Mouse (Mus musculus): ENCODE measurements around the gene Soat2. TPM values are rescaled to one million over a fixed set of nuclear protein-coding genes. Genes with fewer than 3 reads are reported as not detected.

Soat2 gene
- 0.13 TPM for polyA plus RNA-seq (2021)

DNA sequence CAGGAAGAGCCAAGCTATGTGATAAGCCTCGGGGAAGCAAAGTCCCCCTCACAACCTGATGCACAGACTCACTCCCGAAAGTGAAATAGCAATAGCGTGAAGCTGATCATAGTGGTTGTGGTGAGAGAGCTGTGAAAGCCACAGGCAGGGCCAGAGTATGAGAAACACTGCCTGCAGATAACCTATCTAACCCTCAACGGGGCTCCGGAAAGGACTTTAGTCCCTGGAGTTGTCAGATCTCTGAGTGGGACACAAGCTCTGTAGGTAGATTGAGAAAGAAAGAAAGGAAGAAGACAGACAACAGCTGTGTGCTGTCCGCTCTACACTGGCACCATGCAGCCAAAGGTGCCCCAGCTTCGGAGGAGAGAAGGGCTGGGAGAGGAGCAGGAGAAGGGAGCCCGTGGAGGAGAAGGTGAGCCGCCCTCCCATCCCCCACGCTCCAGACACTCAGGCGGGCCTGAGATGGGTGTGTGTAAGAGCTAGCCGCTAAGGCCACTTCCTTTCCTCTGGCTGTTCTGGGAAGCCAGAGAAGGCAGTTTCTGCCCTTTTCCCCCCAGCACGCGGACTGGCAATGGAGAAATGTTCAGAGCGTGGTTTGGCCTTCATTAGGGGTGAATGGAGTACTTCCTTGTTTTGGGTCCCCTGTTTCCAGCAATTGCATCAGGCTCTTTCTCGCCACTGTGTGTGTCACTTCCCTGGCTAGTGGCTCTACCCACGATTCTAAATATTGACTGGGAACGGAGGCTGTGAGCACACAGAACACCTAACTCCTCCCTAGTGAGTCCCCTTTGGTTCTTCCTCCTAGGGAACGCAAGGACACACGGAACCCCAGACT, at the start of gene Soat2:
TSS of gene Soat2 (plus strand) at position 226 of the 835 bp plus-strand sequence.
- ATAC-seq (no peak), DNase-seq (ENCODE audit: low read depth, low spot score) (no peak)
- in situ Hi-C loops (cut with MboI; ENCODE audit: low pct_unique_long_range_greater_than_20kb): no loop called here
- H3K27me3 ChIP-seq: no peaks in the 10 kb centered on the region
- ChIA-PET POLR2A (no interaction called here), CTCF (interaction anchor here (0.8 to 3.4 kb wide), 4 partner anchors 15 to 43 kb away, joined by 3 to 15 read pairs (median 4); no protein-coding TSS in a partner anchor)
- TF ChIP-seq CTCF (IDR thresholded peaks at IDR 0.05): no peak

DNA sequence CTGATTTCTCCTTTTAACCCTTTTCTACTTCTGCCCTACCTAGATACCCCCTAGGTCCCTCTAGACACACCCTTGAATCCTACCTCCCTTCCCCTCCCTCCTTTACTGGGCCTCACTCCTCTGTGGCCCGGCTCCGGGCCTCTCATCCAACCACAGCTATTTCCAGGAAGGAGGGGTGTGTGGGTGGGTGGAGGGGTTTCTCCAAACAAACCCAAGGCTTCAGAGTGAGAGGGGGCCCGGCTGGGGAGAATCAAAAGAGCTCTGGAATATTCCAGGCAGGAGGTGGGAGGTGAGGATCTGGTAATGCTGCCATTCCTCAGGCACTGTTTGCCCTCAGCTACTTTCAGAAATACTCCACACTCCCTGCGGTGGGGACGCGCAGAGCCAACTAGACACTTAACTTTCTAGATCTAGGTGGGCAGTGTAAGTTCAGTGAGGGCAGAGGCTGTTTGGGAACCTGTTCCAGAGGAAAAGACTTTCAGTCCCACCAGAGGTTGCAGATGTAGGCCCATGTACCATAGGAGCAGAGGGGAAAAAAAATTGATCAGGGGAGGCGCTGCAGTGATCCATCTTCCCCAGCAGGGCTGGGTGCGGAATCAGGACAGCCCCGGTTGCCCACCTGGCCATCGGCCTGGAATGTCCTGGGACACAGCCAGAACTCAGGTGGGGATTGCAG, 49.2 kb upstream of the Soat2 start:
- in situ Hi-C loops (cut with MboI; ENCODE audit: low pct_unique_long_range_greater_than_20kb): no loop called here
- TF ChIP-seq CTCF (IDR thresholded peaks at IDR 0.05): no peak
- no peaks in the 10 kb centered on the region for H3K27me3 ChIP-seq
- ChIA-PET POLR2A (interaction anchor here (0.8 to 1.0 kb wide), 2 partner anchors 21 to 25 kb away, joined by 3 read pairs; no protein-coding TSS in a partner anchor), CTCF (interaction anchor here (0.7 to 2.0 kb wide), 12 partner anchors 9 to 117 kb away, joined by 3 to 11 read pairs (median 4); no protein-coding TSS in a partner anchor)
- DNase-seq (ENCODE audit: low read depth, low spot score) (no peak), ATAC-seq (no peak)

DNA sequence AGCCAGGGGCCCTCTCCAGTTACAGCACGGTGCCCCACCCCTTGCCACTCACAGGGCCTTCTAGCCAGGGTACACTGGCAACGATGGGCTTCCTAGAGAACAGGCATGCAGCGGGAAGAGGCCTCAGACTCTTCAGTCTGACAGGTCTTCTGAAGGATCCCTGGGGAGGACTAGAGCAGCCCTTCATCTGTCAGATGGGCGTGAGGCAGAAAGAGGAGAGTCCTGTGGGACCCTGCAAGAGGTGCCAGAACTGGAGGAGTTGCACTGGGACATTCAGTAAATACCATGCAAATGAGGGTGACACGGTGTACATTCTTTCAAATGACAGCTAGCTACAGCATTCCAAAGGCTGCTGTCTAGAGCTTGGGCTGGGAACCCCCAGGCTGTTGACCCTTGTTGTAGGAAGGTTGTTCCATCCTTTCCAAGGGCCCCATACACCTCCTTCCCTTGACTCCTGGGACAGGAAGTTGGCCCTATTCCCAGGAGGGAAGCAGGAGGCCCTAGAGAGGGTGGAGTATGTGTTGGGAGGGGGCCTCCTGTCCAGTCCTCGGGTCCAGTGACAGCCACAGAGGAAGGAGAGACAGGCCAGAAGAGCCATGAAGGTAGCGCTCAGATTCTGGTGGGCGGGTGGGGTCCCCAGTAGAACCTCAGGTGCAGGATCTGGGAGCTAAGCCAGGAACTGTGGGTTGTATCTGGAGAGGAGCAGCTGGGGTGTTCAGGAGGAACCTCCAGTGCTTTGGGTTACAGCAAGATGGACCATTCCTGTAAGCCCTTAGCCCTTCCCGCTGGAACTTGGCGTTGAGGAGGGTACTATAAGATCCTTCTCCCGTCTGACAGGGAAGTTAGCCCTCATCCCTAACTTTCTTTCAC, 48.4 kb upstream of the Soat2 start:
- H3K27me3 ChIP-seq: no peaks in the 10 kb centered on the region
- POLR2A ChIA-PET: no interaction called here
- in situ Hi-C loops (cut with MboI; ENCODE audit: low pct_unique_long_range_greater_than_20kb): no loop called here
- CTCF ChIA-PET: interaction anchor here (0.9 to 2.5 kb wide), 4 partner anchors 10 to 45 kb away, joined by 3 to 11 read pairs (median 8); no protein-coding TSS in a partner anchor
- no peak for TF ChIP-seq CTCF (IDR thresholded peaks at IDR 0.05)
- DNase-seq (ENCODE audit: low read depth, low spot score) (no peak), ATAC-seq (no peak)

DNA sequence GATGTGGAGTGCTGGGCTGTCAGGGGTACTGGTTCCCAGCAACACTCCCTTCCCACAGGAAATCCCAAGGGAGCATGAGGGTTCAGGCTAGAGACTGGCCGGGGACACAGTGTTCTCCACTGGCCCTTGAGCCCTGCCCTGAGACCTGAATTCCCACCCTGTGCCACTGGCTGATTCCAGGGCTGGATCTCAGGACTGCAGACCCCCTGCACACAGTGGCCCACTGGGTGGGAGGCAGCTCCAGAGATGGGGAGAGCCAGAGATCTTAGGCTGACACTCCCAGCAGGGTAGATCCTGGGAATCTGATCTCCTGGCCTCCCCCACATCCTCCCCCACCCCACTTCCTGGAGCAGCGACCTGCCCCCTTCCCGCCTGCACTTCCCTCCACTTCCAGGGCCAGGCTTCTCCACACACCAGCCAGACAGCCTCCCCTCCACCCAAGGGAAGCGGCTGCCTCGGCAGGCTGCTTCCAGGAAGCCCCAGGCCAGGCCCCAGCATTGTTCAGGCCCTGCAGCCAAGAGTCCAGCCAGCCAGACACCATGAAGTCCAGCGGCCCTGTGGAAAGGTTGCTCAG, 47.7 kb upstream of the Soat2 start:
- in situ Hi-C loops (cut with MboI; ENCODE audit: low pct_unique_long_range_greater_than_20kb): no loop called here
- no peaks in the 10 kb centered on the region for H3K27me3 ChIP-seq
- ATAC-seq (no peak), DNase-seq (ENCODE audit: low read depth, low spot score) (no peak)
- ChIA-PET CTCF (interaction anchor here (1.7 to 2.5 kb wide), 2 partner anchors 11 to 44 kb away, joined by 4 to 7 read pairs; no protein-coding TSS in a partner anchor), POLR2A (no interaction called here)
- TF ChIP-seq CTCF (IDR thresholded peaks at IDR 0.05): no peak

DNA sequence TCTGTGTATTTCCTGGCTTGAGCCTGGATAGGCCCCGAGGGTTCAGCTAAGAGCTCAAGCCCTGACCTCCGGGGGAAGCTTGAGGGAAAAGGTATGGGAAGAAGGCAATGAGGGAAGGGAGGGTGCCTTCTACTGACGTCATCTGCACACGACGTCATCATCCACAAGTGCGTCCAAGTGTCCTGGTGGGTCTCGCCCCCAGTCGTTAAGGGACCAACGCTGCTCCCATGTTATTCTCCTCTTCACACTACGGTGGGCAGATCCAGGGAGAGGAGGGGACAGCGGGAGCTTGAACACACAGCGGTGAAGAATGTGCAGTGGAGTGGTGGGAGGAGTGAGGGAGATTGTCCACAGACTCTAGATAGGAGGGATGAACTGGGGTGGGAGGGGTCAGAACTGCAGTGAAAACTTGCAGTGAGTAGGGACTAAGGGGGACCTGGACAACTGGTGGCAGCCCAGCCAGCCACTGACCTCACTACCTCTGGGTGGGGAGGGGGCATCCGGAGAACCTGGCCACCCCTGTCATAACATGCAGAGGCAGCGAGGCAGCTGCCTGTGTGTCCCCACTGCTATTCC, 46.9 kb upstream of the Soat2 start:
- no peak for TF ChIP-seq CTCF (IDR thresholded peaks at IDR 0.05)
- H3K27me3 ChIP-seq: no peaks in the 10 kb centered on the region
- DNase-seq (ENCODE audit: low read depth, low spot score) (no peak), ATAC-seq (no peak)
- in situ Hi-C loops (cut with MboI; ENCODE audit: low pct_unique_long_range_greater_than_20kb): no loop called here
- ChIA-PET POLR2A (interaction anchor here (0.7 to 0.9 kb wide), 2 partner anchors 13 to 26 kb away, joined by 3 to 5 read pairs; no protein-coding TSS in a partner anchor), CTCF (interaction anchor here (1.7 to 2.5 kb wide), 2 partner anchors 11 to 43 kb away, joined by 4 to 7 read pairs; no protein-coding TSS in a partner anchor)

DNA sequence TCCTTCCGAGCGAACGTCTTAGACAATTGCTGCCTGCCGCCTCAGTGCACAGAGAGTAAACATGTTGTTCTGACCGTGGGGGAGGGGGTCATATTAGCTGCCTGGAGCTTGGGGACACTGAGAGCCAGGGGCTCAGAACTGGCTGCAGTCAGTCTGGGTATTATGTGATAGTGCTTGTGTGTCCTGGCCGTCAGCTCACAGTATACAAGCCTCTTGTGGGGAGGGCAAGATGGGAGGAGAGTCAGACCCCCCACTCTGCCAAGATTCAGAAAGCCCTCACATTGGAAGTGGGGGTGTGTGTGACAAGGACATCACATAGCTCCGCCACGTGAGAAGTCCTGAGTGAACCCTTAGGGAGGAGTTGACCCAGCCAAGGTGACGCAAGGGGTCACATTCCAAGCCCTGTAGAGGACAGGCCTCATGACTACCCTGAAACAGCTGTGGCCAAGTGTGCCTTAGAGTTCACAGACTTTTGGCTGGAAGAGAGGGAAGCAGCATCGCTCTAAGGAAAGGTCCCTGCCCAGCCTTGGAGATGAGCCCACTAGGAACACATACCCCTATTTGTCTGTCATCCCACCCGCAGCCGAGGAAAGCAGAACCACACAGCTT, 46.3 kb upstream of the Soat2 start:
- no peak for ATAC-seq

DNA sequence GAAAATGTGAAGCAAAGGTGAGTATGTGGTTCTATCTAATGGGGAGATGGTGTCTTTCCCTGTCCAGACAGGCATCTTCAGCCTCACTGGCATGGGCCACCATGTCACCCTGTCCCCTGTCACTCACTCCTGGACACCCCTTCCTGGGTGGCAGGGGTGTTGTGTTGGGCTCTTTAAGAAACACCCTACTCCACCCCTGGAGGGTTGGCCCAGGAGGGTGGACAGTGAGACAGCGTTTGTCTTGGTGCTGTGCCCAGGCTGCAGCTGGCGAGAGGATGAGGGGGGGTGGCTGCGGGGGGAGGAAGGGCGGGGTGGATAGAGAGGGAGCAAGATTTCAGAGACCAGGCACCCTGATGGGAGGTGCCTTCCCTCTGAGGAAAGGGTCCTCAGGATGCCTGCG, 45.0 kb upstream of the Soat2 start:
- CTCF ChIA-PET: no interaction called here
- TF ChIP-seq CTCF (IDR thresholded peaks at IDR 0.05): no peak
- DNase-seq (ENCODE audit: low read depth, low spot score) (no peak), ATAC-seq (no peak)
- POLR2A ChIA-PET: interaction anchor here (1.0 kb wide), 1 partner anchor 21 kb away, joined by 3 read pairs; no protein-coding TSS in a partner anchor
- no peaks in the 10 kb centered on the region for H3K27me3 ChIP-seq
- in situ Hi-C loops (cut with MboI; ENCODE audit: low pct_unique_long_range_greater_than_20kb): no loop called here

More for the DNA sequence above, 46.3 kb upstream of the Soat2 start:
- in situ Hi-C loops (cut with MboI; ENCODE audit: low pct_unique_long_range_greater_than_20kb): no loop called here
- ChIA-PET POLR2A (interaction anchor here (0.7 to 0.9 kb wide), 2 partner anchors 12 to 27 kb away, joined by 3 to 5 read pairs; no protein-coding TSS in a partner anchor), CTCF (interaction anchor here (1.7 to 2.5 kb wide), 2 partner anchors 12 to 42 kb away, joined by 4 to 7 read pairs; no protein-coding TSS in a partner anchor)
- no peak for TF ChIP-seq CTCF (IDR thresholded peaks at IDR 0.05)
- DNase-seq (ENCODE audit: low read depth, low spot score): no peak
- H3K27me3 ChIP-seq: no peaks in the 10 kb centered on the region

DNA sequence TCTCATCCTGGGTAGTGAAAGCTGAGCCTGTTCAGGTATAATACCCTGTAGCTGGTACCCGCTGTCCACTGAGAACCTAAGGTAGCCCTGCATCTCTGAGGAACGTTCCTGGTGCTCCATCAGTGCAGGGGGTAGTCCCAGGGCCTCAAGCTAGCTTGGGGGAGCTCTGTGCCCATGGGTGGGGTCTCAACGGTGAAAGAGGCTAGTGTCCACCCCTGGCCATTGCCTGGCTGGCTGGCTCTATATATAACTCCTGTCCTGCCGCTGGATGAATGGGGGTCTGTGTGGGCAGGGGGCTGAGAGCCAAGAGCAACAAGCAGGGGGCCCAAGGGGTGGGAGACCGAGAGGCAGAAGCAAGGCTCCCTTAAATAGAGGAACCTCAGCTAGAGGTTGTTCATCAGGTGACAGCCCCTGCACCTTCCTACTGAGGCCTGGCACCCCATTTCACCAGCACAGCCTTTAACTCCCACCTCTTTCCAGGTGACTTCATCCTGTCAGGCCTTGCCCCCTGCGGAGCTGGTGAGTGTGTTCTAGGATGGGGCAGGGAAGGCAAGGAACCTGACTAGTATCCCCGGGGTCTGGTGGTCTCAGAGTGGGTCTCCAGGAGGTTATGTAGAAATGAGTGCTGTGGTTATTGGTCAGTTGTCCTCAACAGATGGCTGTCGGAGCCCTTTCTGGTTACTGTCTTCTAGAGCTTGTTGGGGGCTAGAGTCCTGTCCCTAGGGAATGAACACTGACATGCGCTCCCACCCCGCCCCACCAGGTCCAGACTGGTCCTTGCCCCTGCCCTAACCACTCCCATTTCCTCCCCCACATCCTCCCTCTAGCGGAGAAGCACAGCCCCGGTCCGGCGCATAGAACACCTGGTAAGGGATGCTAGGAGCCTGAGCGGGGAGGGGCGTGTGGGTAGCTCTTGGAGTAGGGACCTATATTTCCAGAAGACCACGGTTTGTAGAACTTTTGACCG, 44.3 kb upstream of the Soat2 start:
- no peak for ATAC-seq
- no peaks in the 10 kb centered on the region for H3K27me3 ChIP-seq
- CTCF ChIA-PET: interaction anchor here (2.1 kb wide), 1 partner anchor 118 kb away, joined by 9 read pairs; no protein-coding TSS in a partner anchor
- no peak for DNase-seq (ENCODE audit: low read depth, low spot score)
- no peak for TF ChIP-seq CTCF (IDR thresholded peaks at IDR 0.05)
- in situ Hi-C loops (cut with MboI; ENCODE audit: low pct_unique_long_range_greater_than_20kb): no loop called here
- POLR2A ChIA-PET: interaction anchor here (0.6 to 1.3 kb wide), 3 partner anchors 10 to 98 kb away, joined by 3 to 6 read pairs (median 3); no protein-coding TSS in a partner anchor
